Mouse (Mus musculus) hindbrain, embryonic 11.5 days (tissue): ENCODE data around the gene Frmd4a. TPM values are rescaled to one million over a fixed set of nuclear protein-coding genes. Genes with fewer than 3 reads are reported as not detected.

Source experiments
- ATAC-seq: fragments of 200-750 bp; cut with Nextera tagmentation; 2 replicates; pipeline ENCODE4 v1.8.0; 2017; ENCODE audit warnings: mild to moderate bottlenecking, moderate TSS enrichment, moderate library complexity; ENCODE audit not compliant: low FRiP score
- DNase-seq: peaks from one replicate; pipeline ENCODE4 v3.0.0-alpha.2; 2015; ENCODE audit warnings: low spot score
- H3K27ac ChIP-seq: fragments of 300-500 bp; sonication (generic); 2 replicates; pipeline ENCODE4 v1.5.1; 2014; ENCODE audit warnings: mild to moderate bottlenecking, low read depth, low read length
- H3K27me3 ChIP-seq: fragments of 300-500 bp; sonication (generic); 2 replicates; pipeline ENCODE4 v1.6.1; 2014; ENCODE audit warnings: mild to moderate bottlenecking, low read length, moderate library complexity, mixed read lengths; ENCODE audit not compliant: control insufficient read depth, insufficient read depth
- H3K36me3 ChIP-seq: fragments of 300-500 bp; sonication (generic); 2 replicates; pipeline ENCODE4 v1.6.1; 2014; ENCODE audit warnings: mild to moderate bottlenecking, low read length, moderate library complexity, mixed read lengths; ENCODE audit not compliant: control insufficient read depth, insufficient read depth
- H3K4me1 ChIP-seq: fragments of 300-500 bp; sonication (generic); replicated peaks from 2 replicates; pipeline ENCODE4 v1.6.1; 2014; ENCODE audit warnings: low read length, mixed read lengths; ENCODE audit not compliant: control insufficient read depth, insufficient read depth
- H3K4me2 ChIP-seq: fragments of 300-500 bp; sonication (generic); replicated peaks from 2 replicates; pipeline ENCODE4 v1.6.1; 2014; ENCODE audit warnings: mild to moderate bottlenecking, low read depth, low read length
- H3K4me3 ChIP-seq: fragments of 300-500 bp; sonication (generic); 2 replicates; pipeline ENCODE4 v1.5.1; 2014; ENCODE audit warnings: low read depth, low read length
- H3K9ac ChIP-seq: fragments of 300-500 bp; sonication (generic); 2 replicates; pipeline ENCODE4 v1.6.1; 2014; ENCODE audit warnings: low read depth, low read length
- H3K9me3 ChIP-seq: fragments of 300-500 bp; sonication (generic); 2 replicates; pipeline ENCODE4 v1.6.1; 2016; ENCODE audit warnings: low read length; ENCODE audit not compliant: control insufficient read depth
- WGBS: fragments of 180-500 bp; shearing (Covaris S2); extraction: QIAGEN DNeasy Blood & Tissue Kit; methylation state at CpG from one replicate; pipeline ENCODE4 v1.1.7; 2014; 5-methylcytosine and 5-hydroxymethylcytosine counted together
- polyA plus RNA-seq: library from polyadenylated mRNA; unstranded; fragments of >200 nt; fragmentation: Nextera tagmentation; extraction: Ambion mirVana; gene quantifications from 2 replicates; pipeline ENCODE4 v1.2.1, GENCODE M21; 2014

Frmd4a gene
- polyA plus RNA-seq, 1 experiment from 2014 or later = 72.7 TPM

DNA sequence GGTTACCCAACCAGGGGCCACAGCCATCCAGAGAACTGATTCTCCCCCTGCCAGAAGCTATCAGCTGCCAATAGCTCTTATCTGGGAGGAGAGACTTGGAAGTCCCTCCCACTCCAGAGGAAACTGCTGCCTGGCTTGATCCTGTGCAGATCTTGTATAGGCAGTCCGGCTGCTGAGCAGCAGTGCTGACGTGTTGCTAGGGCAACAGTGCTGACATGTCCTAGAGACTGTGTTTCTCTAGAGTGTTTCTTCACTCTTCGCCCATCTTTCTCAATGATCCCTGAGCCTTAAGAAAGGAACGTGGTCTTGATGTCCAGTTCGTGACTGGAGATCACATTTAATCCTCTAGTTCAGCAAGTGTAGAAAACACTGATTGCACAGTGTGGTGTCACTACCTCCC, 326.9 kb downstream of the Frmd4a start:
- no peaks in the 10 kb centered on the region for H3K36me3 ChIP-seq
- no peak overlapping the region for H3K9ac ChIP-seq
- H3K4me1 ChIP-seq = no peaks in the 10 kb centered on the region
- no peak for DNase-seq
- no peak overlapping the region for H3K4me2 ChIP-seq
- no peaks in the 10 kb centered on the region for H3K9me3 ChIP-seq
- WGBS = 86% methylated on average over 5 of the region's 5 CpGs
- ATAC-seq = no peak
- H3K4me3 ChIP-seq = no peak overlapping the region
- H3K27me3 ChIP-seq = no peaks in the 10 kb centered on the region
- no peak overlapping the region for H3K27ac ChIP-seq

DNA sequence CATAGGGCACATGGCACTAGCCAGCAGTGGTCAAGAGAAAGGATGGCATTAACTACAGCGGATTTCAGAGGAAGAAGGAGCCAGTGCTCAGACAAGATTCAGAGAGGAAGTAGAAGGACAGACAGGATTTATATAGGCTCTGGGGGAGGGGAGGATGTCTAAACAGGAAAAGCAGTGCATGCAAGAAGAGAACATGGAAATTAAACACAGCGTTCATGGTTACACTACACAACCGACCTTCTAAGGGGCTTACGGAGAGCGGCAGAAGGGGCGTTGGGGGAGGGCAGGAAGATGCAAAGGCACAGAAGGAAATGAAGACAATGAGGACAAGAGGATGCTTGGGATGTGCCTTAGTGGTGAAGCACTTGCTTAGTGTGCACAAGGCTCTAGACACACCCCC, 328.7 kb downstream of the Frmd4a start:
- no peaks in the 10 kb centered on the region for H3K36me3 ChIP-seq
- H3K4me1 ChIP-seq = no peaks in the 10 kb centered on the region
- DNase-seq (no peak), ATAC-seq (no peak)
- no peak overlapping the region for H3K4me2 ChIP-seq
- H3K9ac ChIP-seq = no peak overlapping the region
- 70% methylated on average over 6 of the region's 6 CpGs for WGBS
- no peak overlapping the region for H3K27ac ChIP-seq
- H3K9me3 ChIP-seq = no peaks in the 10 kb centered on the region
- no peak overlapping the region for H3K4me3 ChIP-seq
- H3K27me3 ChIP-seq = no peaks in the 10 kb centered on the region

DNA sequence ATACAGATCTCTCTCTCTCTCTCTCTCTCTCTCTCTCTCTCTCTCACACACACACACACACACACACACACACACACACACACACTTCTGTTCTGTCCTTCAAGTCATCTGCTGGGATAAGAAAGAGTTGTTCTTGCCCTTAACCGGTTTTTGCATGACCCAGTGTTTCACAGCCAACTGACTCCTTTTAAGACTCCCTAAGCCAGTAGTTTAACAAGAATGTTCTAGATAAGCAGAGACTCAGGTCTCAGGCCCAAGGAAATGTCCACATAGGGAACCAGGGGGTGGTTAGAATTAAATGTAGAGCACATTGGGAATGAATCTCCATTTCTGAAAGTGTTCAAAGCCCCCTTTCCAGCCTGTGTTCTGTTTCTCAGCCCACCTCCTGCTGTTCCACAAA, 329.4 kb downstream of the Frmd4a start:
- Histone ChIP-seq H3K4me1 (no peaks in the 10 kb centered on the region), H3K36me3 (no peaks in the 10 kb centered on the region), H3K9ac (no peak overlapping the region), H3K27me3 (no peaks in the 10 kb centered on the region), H3K9me3 (no peaks in the 10 kb centered on the region), H3K27ac (no peak overlapping the region), H3K4me3 (no peak overlapping the region), H3K4me2 (no peak overlapping the region)
- no peak for DNase-seq
- WGBS = 79% methylated on average over 1 of the region's 1 CpGs
- ATAC-seq = no peak

DNA sequence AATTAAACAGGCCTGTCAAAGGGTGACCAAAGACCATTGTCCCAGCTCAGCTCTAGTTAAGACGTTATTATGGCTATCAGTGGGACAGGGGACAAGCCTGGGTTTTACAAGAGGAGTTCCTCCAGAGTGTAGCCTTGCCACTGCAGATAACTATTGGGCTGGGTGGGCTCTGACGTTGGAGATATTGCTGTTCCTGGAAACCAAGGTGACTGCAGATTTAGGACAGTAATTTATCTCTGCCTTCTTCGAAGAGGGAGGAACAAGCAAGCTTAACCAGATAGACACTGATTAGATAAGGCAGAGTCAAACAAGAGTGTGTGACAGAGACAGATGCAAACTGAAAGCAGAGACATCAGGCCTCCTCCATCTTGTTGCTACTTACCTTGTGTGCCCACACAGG, 330.3 kb downstream of the Frmd4a start:
- no peaks in the 10 kb centered on the region for H3K4me1 ChIP-seq
- H3K9ac ChIP-seq = no peak overlapping the region
- H3K27me3 ChIP-seq = no peaks in the 10 kb centered on the region
- no peak overlapping the region for H3K4me3 ChIP-seq
- H3K27ac ChIP-seq = no peak overlapping the region
- WGBS = 70% methylated on average over 3 of the region's 3 CpGs
- DNase-seq = no peak
- no peaks in the 10 kb centered on the region for H3K36me3 ChIP-seq
- H3K4me2 ChIP-seq = no peak overlapping the region
- no peaks in the 10 kb centered on the region for H3K9me3 ChIP-seq
- no peak for ATAC-seq

DNA sequence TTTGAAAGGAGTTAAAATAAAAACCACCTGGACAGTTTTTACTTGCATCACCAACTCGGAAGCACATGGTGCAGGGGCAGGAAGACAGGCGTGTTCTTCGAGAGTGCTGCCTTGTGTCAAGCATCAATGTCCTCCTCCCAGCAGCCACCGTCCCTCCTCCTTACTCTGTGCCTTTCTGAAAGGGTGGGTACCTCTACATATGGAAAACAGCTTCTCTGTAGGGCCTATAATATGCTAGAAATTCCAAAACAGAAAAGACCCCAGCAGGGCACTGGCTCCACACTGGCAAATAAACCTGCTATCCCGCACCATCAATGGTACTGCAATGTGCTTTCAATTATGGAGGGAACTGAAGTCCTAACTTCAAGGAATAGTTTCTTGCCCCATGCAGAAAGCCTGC, 331.0 kb downstream of the Frmd4a start:
- Histone ChIP-seq H3K9me3 (no peaks in the 10 kb centered on the region), H3K9ac (no peak overlapping the region), H3K27ac (no peak overlapping the region), H3K4me3 (no peak overlapping the region), H3K27me3 (no peaks in the 10 kb centered on the region), H3K4me1 (no peaks in the 10 kb centered on the region), H3K4me2 (no peak overlapping the region), H3K36me3 (no peaks in the 10 kb centered on the region)
- no peak for DNase-seq
- WGBS = 65% methylated on average over 5 of the region's 5 CpGs
- no peak for ATAC-seq

DNA sequence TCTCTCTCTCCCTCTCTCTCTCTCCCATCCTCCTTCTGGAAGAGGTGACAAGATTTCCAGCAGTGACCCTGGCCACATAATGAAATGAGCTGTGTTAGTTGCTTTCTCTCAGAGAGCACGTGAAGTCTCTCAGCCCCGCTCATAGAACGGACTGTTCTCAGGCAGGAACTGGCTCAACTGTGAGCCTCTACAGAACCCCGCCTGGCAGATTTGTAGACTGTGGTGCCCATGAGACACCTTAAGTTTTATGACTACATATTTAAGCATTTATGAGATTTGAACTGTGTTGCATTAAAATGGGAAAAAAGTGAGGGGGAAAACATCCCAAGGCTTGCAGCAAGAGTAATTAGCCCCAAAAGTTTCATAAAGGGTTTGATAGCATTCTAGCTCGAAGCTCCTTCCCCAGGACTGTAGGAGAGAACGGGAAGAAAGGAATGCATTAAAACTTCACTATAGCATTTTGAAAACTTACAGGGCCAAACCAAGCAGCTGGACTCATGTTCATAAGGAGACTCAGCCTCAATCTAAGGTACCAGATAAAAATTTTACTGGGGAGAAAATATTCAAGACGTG, 339.4 kb downstream of the Frmd4a start:
- Histone ChIP-seq H3K4me1 (no peaks in the 10 kb centered on the region), H3K36me3 (no peaks in the 10 kb centered on the region), H3K27me3 (no peaks in the 10 kb centered on the region), H3K4me3 (no peak overlapping the region), H3K27ac (no peak overlapping the region), H3K9me3 (no peaks in the 10 kb centered on the region), H3K9ac (no peak overlapping the region), H3K4me2 (no peak overlapping the region)
- no peak for ATAC-seq
- 90% methylated on average over 7 of the region's 7 CpGs for whole genome bisulfite sequencing
- DNase-seq = no peak

DNA sequence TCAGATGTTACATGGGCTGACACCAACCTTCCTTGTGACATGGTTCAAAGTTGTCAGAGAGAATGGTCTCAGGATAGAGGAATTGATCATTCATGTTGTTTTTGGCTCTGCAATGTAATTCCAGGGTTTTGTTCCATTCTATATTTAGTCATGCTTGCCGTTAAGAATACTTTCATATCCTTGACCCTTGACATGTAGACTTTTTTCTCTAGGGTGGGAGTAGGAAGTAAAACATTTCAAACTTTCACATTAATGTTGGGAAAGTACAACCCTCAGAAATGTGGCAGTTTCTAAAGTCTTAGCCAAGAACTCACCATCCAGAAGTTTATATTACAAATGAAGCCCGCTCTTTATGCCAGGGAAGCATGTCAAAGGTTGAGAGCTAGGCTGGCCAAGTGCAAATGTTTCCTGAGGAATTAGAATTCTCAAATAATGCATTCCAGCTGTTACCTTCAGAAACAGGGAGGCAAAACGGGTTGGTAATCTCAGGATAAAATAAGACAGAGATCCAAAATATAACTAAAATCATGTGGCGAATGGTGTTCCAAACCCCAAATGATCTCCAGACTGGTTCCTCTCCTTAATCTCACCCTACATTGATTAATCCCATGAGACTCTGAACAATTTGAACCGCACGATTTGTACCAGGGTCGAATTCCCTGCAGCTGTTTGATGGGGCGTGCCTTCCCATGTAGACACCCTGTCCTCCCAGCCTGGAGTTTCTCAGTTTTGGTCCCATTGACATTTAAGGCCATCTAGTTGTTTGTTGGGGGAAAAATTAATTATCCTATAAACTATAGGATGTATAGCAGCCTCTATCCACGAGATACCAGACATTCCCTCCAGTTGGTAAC, 344.7 kb downstream of the Frmd4a start:
- ATAC-seq (no peak), DNase-seq (no peak)
- no peaks in the 10 kb centered on the region for H3K27me3 ChIP-seq
- no peak overlapping the region for H3K9ac ChIP-seq
- no peaks in the 10 kb centered on the region for H3K4me1 ChIP-seq
- H3K36me3 ChIP-seq = no peaks in the 10 kb centered on the region
- H3K4me2 ChIP-seq = no peak overlapping the region
- no peaks in the 10 kb centered on the region for H3K9me3 ChIP-seq
- WGBS = 64% methylated on average over 9 of the region's 9 CpGs
- no peak overlapping the region for H3K4me3 ChIP-seq
- H3K27ac ChIP-seq = no peak overlapping the region

DNA sequence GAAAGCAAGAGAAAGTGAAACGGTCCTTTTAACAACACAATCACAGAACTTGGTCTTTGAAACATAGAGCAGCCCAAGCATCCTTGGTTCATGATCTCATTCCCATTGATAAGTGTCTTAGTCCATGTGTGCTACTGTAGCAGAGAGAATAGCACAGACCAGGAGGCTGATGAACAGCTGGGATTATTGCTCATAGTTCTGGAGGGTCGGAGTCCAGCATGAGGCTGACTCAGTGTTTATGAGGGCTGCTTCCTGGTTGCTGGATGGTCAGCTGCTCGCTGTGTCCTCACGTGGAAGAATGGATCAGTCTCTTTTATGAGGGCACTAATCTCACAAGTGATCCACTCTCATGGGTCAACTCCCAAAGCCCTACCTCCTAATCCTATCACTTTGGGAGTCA, 347.4 kb downstream of the Frmd4a start:
- H3K4me3 ChIP-seq = no peak overlapping the region
- no peaks in the 10 kb centered on the region for H3K36me3 ChIP-seq
- no peak overlapping the region for H3K4me2 ChIP-seq
- no peak for ATAC-seq
- H3K9ac ChIP-seq = no peak overlapping the region
- no peaks in the 10 kb centered on the region for H3K27me3 ChIP-seq
- no peaks in the 10 kb centered on the region for H3K9me3 ChIP-seq
- 86% methylated on average over 4 of the region's 4 CpGs for WGBS
- no peak overlapping the region for H3K27ac ChIP-seq
- no peaks in the 10 kb centered on the region for H3K4me1 ChIP-seq
- DNase-seq = no peak

DNA sequence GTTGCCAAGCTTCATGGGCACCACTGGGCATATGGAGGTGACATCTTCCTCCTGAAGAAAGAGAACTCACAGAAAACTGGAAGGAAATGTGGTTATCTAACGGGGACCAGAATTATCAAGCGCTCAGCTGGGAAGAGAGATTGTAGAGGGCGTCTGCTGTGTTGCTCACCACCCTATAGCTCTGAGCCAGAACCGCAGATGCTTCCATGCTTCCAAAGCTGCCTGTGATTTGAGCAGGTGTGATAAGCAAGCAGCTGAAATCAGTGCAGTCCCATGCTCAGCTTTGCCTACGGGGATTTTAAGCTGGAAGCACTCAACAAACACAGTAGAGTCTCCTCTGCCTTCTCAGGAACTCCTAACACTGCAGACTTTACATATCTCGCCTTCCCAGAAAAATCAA, 351.0 kb downstream of the Frmd4a start:
- ATAC-seq (no peak), DNase-seq (no peak)
- no peak overlapping the region for H3K4me3 ChIP-seq
- no peaks in the 10 kb centered on the region for H3K4me1 ChIP-seq
- no peaks in the 10 kb centered on the region for H3K27me3 ChIP-seq
- no peak overlapping the region for H3K4me2 ChIP-seq
- no peaks in the 10 kb centered on the region for H3K36me3 ChIP-seq
- no peaks in the 10 kb centered on the region for H3K9me3 ChIP-seq
- no peak overlapping the region for H3K27ac ChIP-seq
- WGBS = 92% methylated on average over 6 of the region's 6 CpGs
- H3K9ac ChIP-seq = no peak overlapping the region
